Mouse (Mus musculus): ENCODE results near the gene Mest. TPM values are rescaled to one million over a fixed set of nuclear protein-coding genes. Genes with fewer than 3 reads are reported as not detected.

Mest gene
- total and polyA plus RNA-seq, 3 experiments, result 0.12 to 0.31 TPM; not detected in 1

- H3K9ac ChIP-seq (ENCODE audit: control insufficient read depth, low read depth, low read length, poor library complexity, severe bottlenecking), result no peak overlapping the region
- H3K27me3 ChIP-seq (ENCODE audit: control insufficient read depth in 1 of 2, insufficient read depth in 2 of 2, low read length in 2 of 2), result peaks cover 6 to 9% of the 10 kb centered on the region in 2 experiments
- peaks cover 0 to 6% of the 10 kb centered on the region in 2 experiments; a peak in 2 of 4 replicates for H3K4me1 ChIP-seq (ENCODE audit: control insufficient read depth in 1 of 2, insufficient read depth in 2 of 2, low read length in 2 of 2)
- no peak overlapping the region for H3K27ac ChIP-seq (ENCODE audit: control insufficient read depth, low read depth, low read length)
- no peak overlapping the region for H3K4me3 ChIP-seq (ENCODE audit: control insufficient read depth in 1 of 2, insufficient read depth in 1 of 2, low read depth in 2 of 2, low read length in 2 of 2)
- H3K9me3 ChIP-seq (replicated peaks; ENCODE audit: insufficient read depth, low read length), result no peaks in the 10 kb centered on the region
- no peak for TF ChIP-seq ZMIZ1 (IDR thresholded peaks at IDR 0.05; ENCODE audit: low read depth, low read length)
- TF ChIP-seq NRF1 (IDR thresholded peaks at IDR 0.05; ENCODE audit: insufficient read depth, low read depth, low read length, poor library complexity, severe bottlenecking), result no peak
- TF ChIP-seq GATA1 (IDR thresholded peaks at IDR 0.05; ENCODE audit: low read depth, low read length), result no peak
- no peak for TF ChIP-seq TAL1 (IDR thresholded peaks at IDR 0.05; ENCODE audit: low read length)
- no peak for TF ChIP-seq POLR2A (IDR thresholded peaks at IDR 0.05; ENCODE audit: control insufficient read depth in 1 of 2, insufficient read depth in 1 of 2, low read depth in 1 of 2, low read length in 2 of 2, poor library complexity in 1 of 2)
- TF ChIP-seq KAT2A (conservative IDR thresholded peaks at IDR 0.05; ENCODE audit: low read depth, low read length), result no peak
- TF ChIP-seq EP300 (IDR thresholded peaks at IDR 0.05; ENCODE audit: low read depth in 1 of 2, low read length in 2 of 2), result no peak
- TF ChIP-seq BHLHE40 (IDR thresholded peaks at IDR 0.05; ENCODE audit: borderline replicate concordance, low read depth, low read length), result no peak
- no peak for TF ChIP-seq CHD2 (IDR thresholded peaks at IDR 0.05; ENCODE audit: low read length)
- TF ChIP-seq RAD21 (IDR thresholded peaks at IDR 0.05; ENCODE audit: low read depth, low read length), result no peak
- no peak for TF ChIP-seq CTCF (IDR thresholded peaks at IDR 0.05 in 2 of 3, conservative IDR thresholded peaks at IDR 0.05 in 1 of 3; ENCODE audit: control insufficient read depth in 1 of 3, insufficient read depth in 1 of 3, low read depth in 2 of 3, low read length in 3 of 3, poor library complexity in 1 of 3, severe bottlenecking in 1 of 3)
- TF ChIP-seq SIN3A (IDR thresholded peaks at IDR 0.05; ENCODE audit: low read length), result no peak
- TF ChIP-seq GABPA (IDR thresholded peaks at IDR 0.05; ENCODE audit: low read depth, low read length), result no peak
- no peak for TF ChIP-seq POLR2AphosphoS5 (IDR thresholded peaks at IDR 0.05; ENCODE audit: borderline replicate concordance, low read depth, low read length)
- no peak for TF ChIP-seq ELF1 (IDR thresholded peaks at IDR 0.05; ENCODE audit: low read depth, low read length)
- TF ChIP-seq TCF12 (IDR thresholded peaks at IDR 0.05; ENCODE audit: low read depth, low read length), result no peak
- TF ChIP-seq ZKSCAN1 (IDR thresholded peaks at IDR 0.05; ENCODE audit: low read depth, low read length), result no peak
- TF ChIP-seq USF2 (IDR thresholded peaks at IDR 0.05; ENCODE audit: borderline replicate concordance in 1 of 2, insufficient read depth in 1 of 2, low read depth in 1 of 2, low read length in 2 of 2), result no peak
- H3K36me3 ChIP-seq (ENCODE audit: control insufficient read depth in 1 of 2, insufficient read depth in 2 of 2, low read length in 2 of 2), result peaks cover 0 to 9% of the 10 kb centered on the region in 2 experiments; a peak in 2 of 4 replicates
- DNase-seq (ENCODE audit: low read depth, low spot score), result no peak
- H3K79me2 ChIP-seq (ENCODE audit: control insufficient read depth, insufficient read depth, low read length, poor library complexity), result peaks cover 5% of the 10 kb centered on the region; the same call in 1 of the 2 replicates
Measured at GRCm38 (mm10) chr6:30697464-30697863, 25.9 kb upstream of the Mest start.

DNA sequence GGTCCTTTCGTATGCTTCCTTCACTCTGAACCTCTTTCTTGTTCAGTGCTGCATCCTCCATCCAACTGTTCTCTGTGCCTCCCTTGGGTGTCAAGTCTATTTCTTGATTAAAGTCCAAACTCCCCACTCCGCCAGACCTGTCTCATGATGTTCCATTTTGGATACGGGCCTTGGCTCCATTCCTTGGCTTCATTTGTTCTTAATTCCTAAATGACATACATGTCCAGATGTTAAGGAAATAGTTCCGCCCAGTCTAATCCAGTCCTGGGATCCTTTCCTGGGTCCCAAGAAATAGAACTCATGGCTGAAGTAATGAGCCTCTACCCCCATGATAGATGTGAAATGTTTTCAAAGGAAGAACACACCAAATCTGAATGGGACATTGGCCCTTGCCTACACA is 25.3 kb upstream of the Mest start:
- peaks cover 0 to 1% of the 10 kb centered on the region in 2 experiments; a peak in 2 of 4 replicates for H3K4me1 ChIP-seq (ENCODE audit: control insufficient read depth in 1 of 2, insufficient read depth in 2 of 2, low read length in 2 of 2)
- TF ChIP-seq ZKSCAN1 (IDR thresholded peaks at IDR 0.05; ENCODE audit: low read depth, low read length) (no peak), MYC (IDR thresholded peaks at IDR 0.05; ENCODE audit: low read depth, low read length) (no peak), ELF1 (IDR thresholded peaks at IDR 0.05; ENCODE audit: low read depth, low read length) (no peak), KAT2A (conservative IDR thresholded peaks at IDR 0.05; ENCODE audit: low read depth, low read length) (no peak), BHLHE40 (IDR thresholded peaks at IDR 0.05; ENCODE audit: borderline replicate concordance, low read depth, low read length) (no peak), ZNF384 (IDR thresholded peaks at IDR 0.05; ENCODE audit: low read depth, low read length) (no peak), SMC3 (IDR thresholded peaks at IDR 0.05; ENCODE audit: low read depth, low read length) (no peak), MXI1 (IDR thresholded peaks at IDR 0.05; ENCODE audit: low read depth, low read length) (no peak), ZC3H11A (IDR thresholded peaks at IDR 0.05; ENCODE audit: low read depth, low read length) (no peak), RCOR1 (IDR thresholded peaks at IDR 0.05; ENCODE audit: low read depth, low read length) (no peak), MAFK (IDR thresholded peaks at IDR 0.05; ENCODE audit: borderline replicate concordance, low read depth, low read length) (no peak), RAD21 (IDR thresholded peaks at IDR 0.05; ENCODE audit: low read depth, low read length) (no peak), POLR2AphosphoS5 (IDR thresholded peaks at IDR 0.05; ENCODE audit: borderline replicate concordance, low read depth, low read length) (no peak), JUND (IDR thresholded peaks at IDR 0.05; ENCODE audit: low read depth, low read length) (no peak), MAX (IDR thresholded peaks at IDR 0.05; ENCODE audit: low read length) (no peak), MYB (IDR thresholded peaks at IDR 0.05; ENCODE audit: low read depth, low read length) (no peak), POLR2A (IDR thresholded peaks at IDR 0.05; ENCODE audit: control insufficient read depth in 1 of 2, insufficient read depth in 1 of 2, low read depth in 1 of 2, low read length in 2 of 2, poor library complexity in 1 of 2) (no peak), ETS1 (IDR thresholded peaks at IDR 0.05; ENCODE audit: low read depth, low read length) (no peak), TBP (IDR thresholded peaks at IDR 0.05; ENCODE audit: low read depth, low read length) (no peak), NELFE (IDR thresholded peaks at IDR 0.05; ENCODE audit: low read depth, low read length) (no peak)
- no peak for DNase-seq (ENCODE audit: low read depth, low spot score)
- H3K9me3 ChIP-seq (replicated peaks; ENCODE audit: insufficient read depth, low read length), result no peaks in the 10 kb centered on the region
- H3K4me3 ChIP-seq (ENCODE audit: control insufficient read depth in 1 of 2, insufficient read depth in 1 of 2, low read depth in 2 of 2, low read length in 2 of 2), result no peak overlapping the region
- H3K9ac ChIP-seq (ENCODE audit: control insufficient read depth, low read depth, low read length, poor library complexity, severe bottlenecking), result no peak overlapping the region
- peaks cover 0 to 7% of the 10 kb centered on the region in 2 experiments; a peak in 2 of 4 replicates for H3K36me3 ChIP-seq (ENCODE audit: control insufficient read depth in 1 of 2, insufficient read depth in 2 of 2, low read length in 2 of 2)
- no peak overlapping the region for H3K27ac ChIP-seq (ENCODE audit: control insufficient read depth, low read depth, low read length)
- peaks cover 6 to 9% of the 10 kb centered on the region in 2 experiments for H3K27me3 ChIP-seq (ENCODE audit: control insufficient read depth in 1 of 2, insufficient read depth in 2 of 2, low read length in 2 of 2)
- H3K79me2 ChIP-seq (ENCODE audit: control insufficient read depth, insufficient read depth, low read length, poor library complexity), result peaks cover 4% of the 10 kb centered on the region; the same call in 1 of the 2 replicates
